Mouse (Mus musculus) midbrain, postnatal 0 days (tissue): ENCODE data around the gene Urgcp. TPM values are rescaled to one million over a fixed set of nuclear protein-coding genes. Genes with fewer than 3 reads are reported as not detected.

ENCODE experiments used
- ATAC-seq: fragments of 200-750 bp; cut with Nextera tagmentation; 2 replicates; pipeline ENCODE4 v1.8.0; 2017; ENCODE audit warnings: moderate number of reproducible peaks, mild to moderate bottlenecking, moderate TSS enrichment, moderate library complexity; ENCODE audit not compliant: low FRiP score
- DNase-seq: peaks from one replicate; pipeline ENCODE4 v3.0.0-alpha.2; 2015; ENCODE audit warnings: low spot score
- H3K27ac ChIP-seq: fragments of 300-500 bp; sonication (generic); 2 replicates; pipeline ENCODE4 v1.5.1; 2014; ENCODE audit warnings: low read depth, mild to moderate bottlenecking, low read length, mixed read lengths
- H3K27me3 ChIP-seq: fragments of 300-500 bp; sonication (generic); 2 replicates; pipeline ENCODE4 v1.6.1; 2014; ENCODE audit warnings: low read length, control low read depth, mixed read lengths; ENCODE audit not compliant: insufficient read depth
- H3K36me3 ChIP-seq: fragments of 300-500 bp; sonication (generic); 2 replicates; pipeline ENCODE4 v1.6.1; 2014; ENCODE audit warnings: low read length, control low read depth, mixed read lengths; ENCODE audit not compliant: insufficient read depth
- H3K4me1 ChIP-seq: fragments of 300-500 bp; sonication (generic); 2 replicates; pipeline ENCODE4 v1.6.1; 2014; ENCODE audit warnings: mild to moderate bottlenecking, control low read depth, antibody characterized with exemption, low read length, mixed read lengths; ENCODE audit not compliant: insufficient read depth
- H3K4me2 ChIP-seq: fragments of 300-500 bp; sonication (generic); 2 replicates; pipeline ENCODE4 v1.6.1; 2014; ENCODE audit warnings: low read depth, mild to moderate bottlenecking, low read length, mixed read lengths; ENCODE audit not compliant: poor library complexity, severe bottlenecking
- H3K4me3 ChIP-seq: fragments of 300-500 bp; sonication (generic); 2 replicates; pipeline ENCODE4 v1.5.1; 2014; ENCODE audit warnings: low read depth, mild to moderate bottlenecking, low read length, moderate library complexity
- H3K9ac ChIP-seq: fragments of 300-500 bp; sonication (generic); replicated peaks from 2 replicates; pipeline ENCODE4 v1.6.1; 2014; ENCODE audit warnings: mild to moderate bottlenecking, low read length, moderate library complexity, mixed read lengths; ENCODE audit not compliant: poor library complexity, severe bottlenecking
- H3K9me3 ChIP-seq: fragments of 300-500 bp; sonication (generic); 2 replicates; pipeline ENCODE4 v1.6.1; 2016; ENCODE audit warnings: low read length, control low read depth
- CTCF ChIP-seq: IDR thresholded peaks from 2 replicates; pipeline ENCODE4 v1.5.1; 2016; ENCODE audit warnings: antibody characterized with exemption, mild to moderate bottlenecking
- WGBS: fragments of 180-500 bp; shearing (Covaris S2); extraction: QIAGEN DNeasy Blood & Tissue Kit; methylation state at CpG from one replicate; pipeline ENCODE4 v1.1.7; 2014; 5-methylcytosine and 5-hydroxymethylcytosine counted together
- polyA plus RNA-seq: library from polyadenylated mRNA; unstranded; fragments of >200 nt; fragmentation: Nextera tagmentation; extraction: Ambion mirVana; gene quantifications from 2 replicates; pipeline ENCODE4 v1.2.1, GENCODE M21; 2015
- total RNA-seq: library from RNA; depleted of rRNA; stranded (reverse); fragments of >200 nt; gene quantifications from 2 replicates; pipeline ENCODE4 v1.2.3, GENCODE M21; 2014; rRNA removed

Urgcp gene
- total and polyA plus RNA-seq, 2 experiments from 2014 or later = 34.2 to 53.9 TPM

GRCm38 (mm10) chr11:5682541-5682940 is 79.6 kb downstream of the Urgcp start:
- H3K4me1 ChIP-seq = no peaks in the 10 kb centered on the region
- no peak overlapping the region for H3K4me2 ChIP-seq
- H3K9ac ChIP-seq = no peak overlapping the region
- TF ChIP-seq CTCF = no peak
- ATAC-seq (no peak), DNase-seq (no peak)
- no peaks in the 10 kb centered on the region for H3K9me3 ChIP-seq
- no peak overlapping the region for H3K27ac ChIP-seq
- no peaks in the 10 kb centered on the region for H3K36me3 ChIP-seq
- no peaks in the 10 kb centered on the region for H3K27me3 ChIP-seq
- WGBS = 73% methylated on average over 6 of the region's 6 CpGs
- H3K4me3 ChIP-seq = no peak overlapping the region

Other genes starting within 250 kb of the Urgcp start
- 120 and 124 TPM in 2 replicates for gene Xbp1, start 241.7 kb downstream of the Urgcp start, total RNA-seq
- gene Xbp1, start 241.7 kb downstream of the Urgcp start, polyA plus RNA-seq = 89.5 and 97.4 TPM in 2 replicates
- 8.2 and 13.0 TPM in 2 replicates for gene Ccdc117, start 220.2 kb downstream of the Urgcp start, total RNA-seq
- 4.9 and 6.1 TPM in 2 replicates for gene Ccdc117, start 220.2 kb downstream of the Urgcp start, polyA plus RNA-seq
- gene Ankrd36, start 192.7 kb downstream of the Urgcp start, total RNA-seq = not detected in 2 replicates
- 0.11 TPM in 1 of 2 replicates, not detected in the other for gene Ankrd36, start 192.7 kb downstream of the Urgcp start, polyA plus RNA-seq
- 62.2 and 86.4 TPM in 2 replicates for gene Mrps24, start 46.7 kb downstream of the Urgcp start, total RNA-seq
- gene Mrps24, start 46.7 kb downstream of the Urgcp start, polyA plus RNA-seq = 222 and 226 TPM in 2 replicates
- gene Dbnl, start 26.1 kb upstream of the Urgcp start, total RNA-seq = 82.2 and 90.8 TPM in 2 replicates
- gene Dbnl, start 26.1 kb upstream of the Urgcp start, polyA plus RNA-seq = 135 and 143 TPM in 2 replicates
- not detected in 2 replicates for gene Pgam2, start 41.4 kb upstream of the Urgcp start, total RNA-seq
- gene Pgam2, start 41.4 kb upstream of the Urgcp start, polyA plus RNA-seq = 2.9 and 3.8 TPM in 2 replicates
- 6.6 and 10.7 TPM in 2 replicates for gene Polm, start 75.6 kb upstream of the Urgcp start, total RNA-seq
- 5.7 and 6.2 TPM in 2 replicates for gene Polm, start 75.6 kb upstream of the Urgcp start, polyA plus RNA-seq
- gene Aebp1, start 99.6 kb upstream of the Urgcp start, total RNA-seq = 19.8 and 29.7 TPM in 2 replicates
- 25.8 and 28.9 TPM in 2 replicates for gene Aebp1, start 99.6 kb upstream of the Urgcp start, polyA plus RNA-seq
- 21.3 and 30.3 TPM in 2 replicates for gene Pold2, start 115.9 kb upstream of the Urgcp start, total RNA-seq
- 41.1 and 47.7 TPM in 2 replicates for gene Pold2, start 115.9 kb upstream of the Urgcp start, polyA plus RNA-seq
- gene Myl7, start 136.4 kb upstream of the Urgcp start, total RNA-seq = not detected in 2 replicates
- gene Myl7, start 136.4 kb upstream of the Urgcp start, polyA plus RNA-seq = 0.31 TPM in 1 of 2 replicates, not detected in the other
- 7.6 and 7.7 TPM in 2 replicates for gene Gck, start 187.7 kb upstream of the Urgcp start, total RNA-seq
- 13.2 and 14.1 TPM in 2 replicates for gene Gck, start 187.7 kb upstream of the Urgcp start, polyA plus RNA-seq
- 148 and 151 TPM in 2 replicates for gene Ykt6, start 193.3 kb upstream of the Urgcp start, total RNA-seq
- 87.0 and 89.0 TPM in 2 replicates for gene Ykt6, start 193.3 kb upstream of the Urgcp start, polyA plus RNA-seq